Mouse (Mus musculus) heart, postnatal 0 days (tissue): ENCODE results near the gene Cptp.

Experiments
- CTCF ChIP-seq: IDR thresholded peaks from 2 replicates; pipeline ENCODE4 v1.5.1; 2016; ENCODE audit warnings: antibody characterized with exemption, control low read depth, low read depth
- EP300 ChIP-seq: IDR thresholded peaks from 2 replicates; pipeline ENCODE4 v1.6.1; 2016; ENCODE audit warnings: antibody characterized with exemption, low read depth

- TF ChIP-seq CTCF (no peak), EP300 (no peak)
These were observed 19.8 kb downstream of the Cptp start for GRCm38 (mm10) chr4:155849391-155849790.
